Mouse (Mus musculus) hindbrain, embryonic 12.5 days (tissue): ENCODE results near the gene Cpa2. TPM values are rescaled to one million over a fixed set of nuclear protein-coding genes. Genes with fewer than 3 reads are reported as not detected.

Source experiments
- ATAC-seq: fragments of 200-750 bp; cut with Nextera tagmentation; 2 replicates; pipeline ENCODE4 v1.8.0; 2017; ENCODE audit warnings: moderate TSS enrichment; ENCODE audit not compliant: low FRiP score
- H3K27ac ChIP-seq: fragments of 300-500 bp; sonication (generic); 2 replicates; pipeline ENCODE4 v1.5.1; 2016; ENCODE audit warnings: mild to moderate bottlenecking
- H3K27me3 ChIP-seq: fragments of 300-500 bp; sonication (generic); 2 replicates; pipeline ENCODE4 v1.6.1; 2016; ENCODE audit warnings: mild to moderate bottlenecking
- H3K36me3 ChIP-seq: fragments of 300-500 bp; sonication (generic); 2 replicates; pipeline ENCODE4 v1.6.1; 2016; ENCODE audit warnings: mild to moderate bottlenecking
- H3K4me1 ChIP-seq: fragments of 300-500 bp; sonication (generic); 2 replicates; pipeline ENCODE4 v1.6.1; 2016
- H3K4me2 ChIP-seq: fragments of 300-500 bp; sonication (generic); replicated peaks from 2 replicates; pipeline ENCODE4 v1.6.1; 2016; ENCODE audit warnings: mild to moderate bottlenecking
- H3K4me3 ChIP-seq: fragments of 300-500 bp; sonication (generic); 2 replicates; pipeline ENCODE4 v1.5.1; 2016; ENCODE audit warnings: mild to moderate bottlenecking
- H3K9ac ChIP-seq: fragments of 300-500 bp; sonication (generic); 2 replicates; pipeline ENCODE4 v1.6.1; 2016; ENCODE audit warnings: mild to moderate bottlenecking, moderate library complexity
- H3K9me3 ChIP-seq: fragments of 300-500 bp; sonication (generic); replicated peaks from 2 replicates; pipeline ENCODE4 v1.6.1; 2016; ENCODE audit warnings: mild to moderate bottlenecking
- WGBS: fragments of 180-500 bp; shearing (Covaris S2); methylation state at CpG from one replicate; pipeline ENCODE4 v1.1.7; 2016; 5-methylcytosine and 5-hydroxymethylcytosine counted together
- polyA plus RNA-seq: library from polyadenylated mRNA; unstranded; fragments of >200 nt; fragmentation: Nextera tagmentation; extraction: Ambion mirVana; gene quantifications from 2 replicates; pipeline ENCODE4 v1.2.1, GENCODE M21; 2016

The Cpa2 gene
- polyA plus RNA-seq, 1 experiment from 2014 or later: 6.3 TPM

GRCm38 (mm10) chr6:30569331-30569730 is 27.9 kb downstream of the Cpa2 start:
- Histone ChIP-seq H3K27ac (no peak overlapping the region), H3K4me3 (no peak overlapping the region), H3K9me3 (no peaks in the 10 kb centered on the region), H3K27me3 (no peaks in the 10 kb centered on the region), H3K36me3 (no peaks in the 10 kb centered on the region), H3K9ac (no peak overlapping the region), H3K4me1 (peaks cover 10% of the 10 kb centered on the region), H3K4me2 (no peak overlapping the region)
- ATAC-seq: no peak
- 83% methylated on average over 10 of the region's 10 CpGs for WGBS

GRCm38 (mm10) chr6:30570012-30570411 is 28.6 kb downstream of the Cpa2 start:
- Histone ChIP-seq H3K4me3 (no peak overlapping the region), H3K4me1 (peaks cover 10% of the 10 kb centered on the region), H3K27ac (no peak overlapping the region), H3K9ac (no peak overlapping the region), H3K4me2 (no peak overlapping the region), H3K9me3 (no peaks in the 10 kb centered on the region), H3K27me3 (no peaks in the 10 kb centered on the region), H3K36me3 (no peaks in the 10 kb centered on the region)
- WGBS: 93% methylated on average over 5 of the region's 5 CpGs
- ATAC-seq: no peak

GRCm38 (mm10) chr6:30572456-30573311 is 31.3 kb downstream of the Cpa2 start:
- Histone ChIP-seq H3K27me3 (no peaks in the 10 kb centered on the region), H3K4me3 (no peak overlapping the region), H3K36me3 (no peaks in the 10 kb centered on the region), H3K9ac (no peak overlapping the region), H3K4me2 (0 out of 2 replicates have a peak overlapping the region, but pooled peaks have one; percentile 17), H3K27ac (peak overlapping the region; percentile 76), H3K4me1 (peaks cover 16% of the 10 kb centered on the region), H3K9me3 (no peaks in the 10 kb centered on the region)
- ATAC-seq: peak; percentile 94
- WGBS: 36% methylated on average over 20 of the region's 20 CpGs

GRCm38 (mm10) chr6:30573380-30573779 is 32.0 kb downstream of the Cpa2 start:
- Histone ChIP-seq H3K4me2 (no peak overlapping the region), H3K27ac (peak overlapping the region; percentile 76), H3K27me3 (no peaks in the 10 kb centered on the region), H3K9ac (no peak overlapping the region), H3K9me3 (no peaks in the 10 kb centered on the region), H3K36me3 (no peaks in the 10 kb centered on the region), H3K4me1 (peaks cover 16% of the 10 kb centered on the region), H3K4me3 (no peak overlapping the region)
- no peak for ATAC-seq
- WGBS: 66% methylated on average over 5 of the region's 5 CpGs

GRCm38 (mm10) chr6:30574945-30575344 is 33.6 kb downstream of the Cpa2 start:
- no peaks in the 10 kb centered on the region for H3K9me3 ChIP-seq
- H3K36me3 ChIP-seq: no peaks in the 10 kb centered on the region
- no peaks in the 10 kb centered on the region for H3K27me3 ChIP-seq
- no peak overlapping the region for H3K4me2 ChIP-seq
- peaks cover 18% of the 10 kb centered on the region for H3K4me1 ChIP-seq
- WGBS: 88% methylated on average over 1 of the region's 1 CpGs
- H3K4me3 ChIP-seq: no peak overlapping the region
- H3K27ac ChIP-seq: no peak overlapping the region
- H3K9ac ChIP-seq: no peak overlapping the region
- ATAC-seq: no peak

- ATAC-seq: no peak
- 71% methylated on average over 17 of the region's 17 CpGs for WGBS
These were observed 35.3 kb downstream of the Cpa2 start for GRCm38 (mm10) chr6:30576477-30577203.

GRCm38 (mm10) chr6:30579961-30580840 is 38.8 kb downstream of the Cpa2 start:
- Histone ChIP-seq H3K4me2 (peak overlapping the region; percentile 18; the same call in 1 of the 2 replicates), H3K9me3 (no peaks in the 10 kb centered on the region), H3K27me3 (no peaks in the 10 kb centered on the region), H3K36me3 (no peaks in the 10 kb centered on the region), H3K4me1 (peaks cover 26% of the 10 kb centered on the region), H3K9ac (no peak overlapping the region), H3K27ac (peak overlapping the region; percentile 87), H3K4me3 (no peak overlapping the region)
- WGBS: 42% methylated on average over 17 of the region's 17 CpGs
- ATAC-seq: peak; percentile 69

More at GRCm38 (mm10) chr6:30576477-30577203, 35.3 kb downstream of the Cpa2 start:
- Histone ChIP-seq H3K4me2 (no peak overlapping the region), H3K27ac (peak overlapping the region; percentile 44), H3K27me3 (no peaks in the 10 kb centered on the region), H3K36me3 (no peaks in the 10 kb centered on the region), H3K4me3 (no peak overlapping the region), H3K9me3 (no peaks in the 10 kb centered on the region), H3K4me1 (peaks cover 35% of the 10 kb centered on the region), H3K9ac (no peak overlapping the region)

- 40% methylated on average over 8 of the region's 8 CpGs for WGBS
- peak; percentile 48; the same call in 1 of the 2 replicates for ATAC-seq
- Histone ChIP-seq H3K27me3 (no peaks in the 10 kb centered on the region), H3K36me3 (no peaks in the 10 kb centered on the region), H3K27ac (peak overlapping the region; percentile 87), H3K9me3 (no peaks in the 10 kb centered on the region), H3K4me1 (peaks cover 24% of the 10 kb centered on the region), H3K9ac (no peak overlapping the region), H3K4me2 (peak overlapping the region; percentile 18; the same call in 1 of the 2 replicates), H3K4me3 (no peak overlapping the region)
These were observed 39.4 kb downstream of the Cpa2 start for GRCm38 (mm10) chr6:30580841-30581176.

GRCm38 (mm10) chr6:30586886-30587442 is 45.6 kb downstream of the Cpa2 start:
- H3K27me3 ChIP-seq: no peaks in the 10 kb centered on the region
- H3K4me1 ChIP-seq: peaks cover 6% of the 10 kb centered on the region
- H3K9me3 ChIP-seq: no peaks in the 10 kb centered on the region
- H3K9ac ChIP-seq: no peak overlapping the region
- no peak overlapping the region for H3K4me3 ChIP-seq
- H3K36me3 ChIP-seq: no peaks in the 10 kb centered on the region
- H3K4me2 ChIP-seq: no peak overlapping the region
- 76% methylated on average over 7 of the region's 7 CpGs for WGBS
- peak; percentile 60 for ATAC-seq
- no peak overlapping the region for H3K27ac ChIP-seq

GRCm38 (mm10) chr6:30589819-30590218 is 48.4 kb downstream of the Cpa2 start:
- Histone ChIP-seq H3K27me3 (no peaks in the 10 kb centered on the region), H3K4me3 (no peak overlapping the region), H3K9me3 (no peaks in the 10 kb centered on the region), H3K27ac (no peak overlapping the region; the same call in 1 of the 2 replicates), H3K4me1 (peaks cover 12% of the 10 kb centered on the region; the same call in 1 of the 2 replicates), H3K9ac (no peak overlapping the region), H3K36me3 (no peaks in the 10 kb centered on the region), H3K4me2 (no peak overlapping the region)
- ATAC-seq: no peak
- WGBS: 49% methylated on average over 2 of the region's 2 CpGs

GRCm38 (mm10) chr6:30591851-30592404 is 50.5 kb downstream of the Cpa2 start:
- Histone ChIP-seq H3K9ac (no peak overlapping the region), H3K9me3 (no peaks in the 10 kb centered on the region), H3K4me3 (no peak overlapping the region), H3K36me3 (no peaks in the 10 kb centered on the region), H3K27ac (peak overlapping the region; percentile 67), H3K4me1 (peaks cover 21% of the 10 kb centered on the region), H3K27me3 (no peaks in the 10 kb centered on the region), H3K4me2 (no peak overlapping the region)
- WGBS: 71% methylated on average over 5 of the region's 5 CpGs
- ATAC-seq: no peak
